Mouse (Mus musculus) adrenal gland, postnatal 36 days (tissue): Measurements from ENCODE around the gene Grin2d. TPM values are rescaled to one million over a fixed set of nuclear protein-coding genes. Genes with fewer than 3 reads are reported as not detected.
A peak's percentile ranks its signal among the peaks of the same experiment; 100 is the strongest.
"Not testable (repeated sequence)": the region's sequence is repeated elsewhere in the genome, so short reads cannot be mapped to it uniquely, and the experiment has no call there.

Source experiments
- DNase-seq, 2 experiments: peaks; one replicate each; pipeline ENCODE4 v3.0.0; 2021; ENCODE audit warnings: mixed read lengths in 1 of 2
- total RNA-seq, 2 experiments: library from RNA; stranded (reverse); gene quantifications; 2 replicates each; pipeline ENCODE4 v1.2.3; 2021

The Grin2d gene
- total RNA-seq, 2 experiments from 2014 or later: 0.63 to 1.2 TPM

GRCm38 (mm10) chr7:45898125-45898524 is 19.9 kb upstream of the Grin2d start:
- DNase-seq: not testable (repeated sequence)

DNA sequence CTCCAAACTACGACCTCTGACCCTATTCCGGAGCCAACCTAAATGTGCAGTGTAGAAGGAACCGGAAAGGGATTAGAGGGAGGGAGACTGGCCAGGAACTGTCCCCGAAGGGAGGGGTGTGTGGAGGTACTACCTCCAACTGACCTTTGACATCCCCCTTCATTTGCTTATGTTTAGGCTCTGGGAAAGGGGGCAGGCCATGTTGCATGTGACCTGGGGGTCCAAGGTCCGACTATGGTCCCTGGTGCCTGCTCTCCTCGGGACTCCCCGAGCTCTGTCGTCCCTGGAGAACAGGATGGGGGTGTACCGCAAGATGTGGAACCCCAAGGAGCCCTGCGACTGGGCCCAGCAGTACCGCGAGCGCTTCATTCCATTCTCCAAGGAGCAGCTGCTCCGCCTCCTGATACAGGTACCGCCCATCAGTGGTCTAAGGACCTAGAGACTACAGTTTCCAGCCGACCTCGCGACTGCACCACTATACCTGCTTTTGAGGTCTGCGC is 19.1 kb upstream of the Grin2d start:
- DNase-seq: peak; percentile 61 to 72

DNA sequence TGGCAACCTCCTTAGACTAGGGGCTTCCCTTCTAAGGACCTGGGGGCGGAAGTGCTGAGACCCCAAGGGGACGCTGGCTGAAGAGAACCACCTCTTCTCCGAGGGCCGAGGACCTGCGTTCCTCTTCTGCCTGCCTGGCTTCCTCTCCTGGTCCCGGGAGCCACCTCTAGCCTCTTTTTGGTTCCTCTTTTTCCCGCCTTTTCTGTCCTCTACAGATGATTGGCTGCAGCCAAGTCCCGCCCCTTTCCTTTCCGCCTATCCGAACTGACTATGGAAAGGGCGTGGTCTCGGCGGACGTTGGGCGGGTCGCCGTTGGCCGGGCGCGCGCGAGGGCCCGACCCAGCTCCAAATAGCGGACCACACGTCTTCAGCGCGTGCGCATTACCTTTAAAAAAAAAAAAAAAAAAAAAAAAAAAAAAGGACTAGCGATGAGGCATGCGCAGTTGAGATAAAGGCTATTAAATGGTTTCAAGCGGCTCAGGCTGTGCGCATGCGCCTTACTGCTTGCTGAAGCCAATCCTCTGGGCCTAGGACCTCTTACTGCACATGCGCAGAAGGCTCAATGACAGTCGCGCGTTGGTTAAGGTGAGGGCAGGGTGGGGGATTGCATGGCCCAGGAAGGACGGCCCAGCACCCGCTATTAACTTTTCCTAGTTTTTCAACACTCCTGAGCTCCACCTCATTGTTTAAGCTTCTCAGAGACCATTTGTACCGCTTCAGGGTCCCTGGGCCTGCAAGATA is 18.5 kb upstream of the Grin2d start, which contains the start of the genes Syngr4 and Tmem143:
TSS of gene Syngr4 (minus strand) at position 198 of the 741 bp plus-strand sequence.
TSS of gene Tmem143 (plus strand) at position 425 of the 741 bp plus-strand sequence.
- DNase-seq: peak; percentile 95 to 96

GRCm38 (mm10) chr7:45895931-45896516 is 17.8 kb upstream of the Grin2d start:
- DNase-seq: no peak

GRCm38 (mm10) chr7:45892651-45893050 is 14.5 kb upstream of the Grin2d start:
- DNase-seq: no peak

DNA sequence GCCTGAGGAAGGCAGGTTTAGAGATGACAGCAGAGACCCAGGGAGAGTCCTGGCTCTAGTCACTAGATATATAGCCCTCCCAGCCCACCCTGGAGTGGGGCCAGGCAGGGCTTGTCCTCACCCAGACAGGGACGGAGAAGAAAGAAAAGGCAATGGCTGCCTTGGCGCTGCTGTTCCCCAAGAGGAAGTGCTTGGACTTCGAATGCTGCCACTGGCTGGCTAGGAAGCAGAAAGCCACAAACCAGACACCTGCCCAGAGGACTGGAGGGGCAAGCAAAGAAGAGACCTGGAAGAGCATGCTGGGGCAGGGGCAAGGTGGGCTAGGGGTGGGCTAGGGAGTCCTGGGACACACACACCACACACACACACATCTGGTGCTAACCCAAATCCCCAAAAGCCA is 9.1 kb upstream of the Grin2d start:
- no peak for DNase-seq

GRCm38 (mm10) chr7:45881011-45881410 is 2.8 kb upstream of the Grin2d start:
- no peak for DNase-seq

- no peak for DNase-seq
Measured at GRCm38 (mm10) chr7:45880531-45880930, 2.4 kb upstream of the Grin2d start.

- no peak for DNase-seq
Measured at GRCm38 (mm10) chr7:45876895-45877294, 1.3 kb downstream of the Grin2d start.

DNA sequence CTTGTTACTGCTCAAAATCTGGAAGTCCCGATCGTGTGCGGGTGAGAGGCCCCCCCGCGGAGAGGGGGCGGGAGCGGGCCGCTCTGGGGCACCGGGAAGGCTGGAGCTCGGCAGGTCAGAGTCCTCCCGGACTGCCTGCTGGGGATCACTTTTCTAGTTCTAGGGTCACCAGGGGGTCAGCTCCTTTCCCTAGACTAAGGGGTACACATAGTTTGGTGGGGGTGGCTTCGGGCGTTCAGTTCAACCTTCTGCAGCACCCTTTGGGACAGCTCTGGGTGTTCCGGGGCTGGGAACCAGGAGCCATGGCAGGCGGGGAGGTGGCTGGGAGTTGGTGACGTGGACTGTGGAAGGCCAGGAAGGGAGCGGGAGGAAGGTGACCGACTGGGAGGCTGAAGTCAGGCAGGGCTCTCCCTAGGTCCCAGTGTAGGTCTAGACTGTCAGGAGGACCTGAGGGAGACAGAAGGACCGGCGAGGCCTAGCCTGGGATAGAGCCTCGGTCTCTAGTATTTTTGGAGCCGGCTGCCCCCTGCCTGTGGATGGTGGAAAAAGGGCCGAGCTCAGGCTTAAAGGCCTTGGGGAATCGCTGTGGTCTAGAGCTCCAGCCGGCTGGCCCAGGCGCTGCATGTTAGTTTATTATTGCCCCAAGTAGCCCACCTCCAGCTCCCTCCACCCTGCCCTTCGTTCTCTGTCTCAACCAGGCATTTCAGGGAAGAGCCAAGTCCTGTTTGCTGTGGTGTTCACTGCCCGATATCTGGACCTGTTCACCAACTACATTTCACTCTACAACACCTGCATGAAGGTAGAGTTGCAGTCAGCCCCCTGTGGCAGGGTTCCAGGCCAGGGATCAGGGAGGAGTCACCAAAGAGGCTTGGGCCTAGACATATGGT is 4.9 kb downstream of the Grin2d start:
- DNase-seq: peak; percentile 71 to 80

DNA sequence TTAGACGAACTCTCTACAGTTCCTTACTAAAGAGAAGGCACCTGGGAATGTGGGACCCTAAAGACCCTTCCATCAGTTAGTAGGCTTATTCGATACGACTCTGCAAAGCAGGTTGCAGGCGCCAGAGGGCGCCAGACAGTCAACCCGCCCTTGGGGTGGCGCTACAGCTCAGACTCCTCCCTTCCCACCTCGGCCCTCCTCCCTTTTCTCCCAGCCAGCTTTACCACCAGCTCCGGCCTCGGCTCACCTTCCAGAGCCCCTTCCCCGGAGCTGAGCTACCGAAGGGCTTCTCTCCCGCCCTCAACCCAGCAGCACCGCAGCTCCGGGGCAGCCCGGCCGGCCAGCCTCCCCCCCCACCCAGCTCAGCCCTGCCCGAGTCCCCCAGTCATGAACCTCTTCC is 5.6 kb downstream of the Grin2d start, which contains the start of gene Kdelr1:
TSS of gene Kdelr1 (plus strand) at position 149 of the 400 bp plus-strand sequence.
- DNase-seq: peak; percentile 92 to 94

GRCm38 (mm10) chr7:45870282-45871058 is 7.7 kb downstream of the Grin2d start:
- no peak for DNase-seq

- DNase-seq: peak; percentile 15 to 24
Measured at GRCm38 (mm10) chr7:45869787-45870186, 8.4 kb downstream of the Grin2d start.

DNA sequence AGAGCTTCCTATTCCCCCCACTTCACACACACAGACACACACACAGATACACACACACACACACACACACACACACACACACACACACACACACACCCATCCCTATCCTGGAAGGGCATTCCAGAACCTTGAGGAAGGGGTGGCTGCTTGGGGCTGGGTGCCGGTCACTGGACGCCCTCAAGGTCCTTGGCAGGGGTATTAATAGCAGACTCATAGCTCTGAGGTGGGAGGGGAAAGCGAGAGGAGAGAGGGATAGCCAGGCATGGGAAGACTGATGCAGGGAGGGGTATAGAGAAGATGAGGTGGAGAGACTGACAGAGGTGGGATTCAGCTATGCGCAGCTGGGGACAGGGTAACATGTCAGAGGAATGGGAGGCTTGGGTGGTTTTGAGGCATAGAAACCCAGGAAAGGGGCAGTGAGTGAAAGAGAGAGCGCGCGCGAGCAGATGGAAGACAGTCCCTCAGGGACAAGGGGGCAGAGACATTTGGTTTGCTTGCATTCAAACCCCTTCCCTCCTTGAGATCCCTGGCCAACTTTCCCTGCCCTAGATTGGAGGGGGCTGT is 9.0 kb downstream of the Grin2d start:
- peak; percentile 30 to 36 for DNase-seq

- DNase-seq: no peak
Measured at GRCm38 (mm10) chr7:45867871-45868270, 10.3 kb downstream of the Grin2d start.

DNA sequence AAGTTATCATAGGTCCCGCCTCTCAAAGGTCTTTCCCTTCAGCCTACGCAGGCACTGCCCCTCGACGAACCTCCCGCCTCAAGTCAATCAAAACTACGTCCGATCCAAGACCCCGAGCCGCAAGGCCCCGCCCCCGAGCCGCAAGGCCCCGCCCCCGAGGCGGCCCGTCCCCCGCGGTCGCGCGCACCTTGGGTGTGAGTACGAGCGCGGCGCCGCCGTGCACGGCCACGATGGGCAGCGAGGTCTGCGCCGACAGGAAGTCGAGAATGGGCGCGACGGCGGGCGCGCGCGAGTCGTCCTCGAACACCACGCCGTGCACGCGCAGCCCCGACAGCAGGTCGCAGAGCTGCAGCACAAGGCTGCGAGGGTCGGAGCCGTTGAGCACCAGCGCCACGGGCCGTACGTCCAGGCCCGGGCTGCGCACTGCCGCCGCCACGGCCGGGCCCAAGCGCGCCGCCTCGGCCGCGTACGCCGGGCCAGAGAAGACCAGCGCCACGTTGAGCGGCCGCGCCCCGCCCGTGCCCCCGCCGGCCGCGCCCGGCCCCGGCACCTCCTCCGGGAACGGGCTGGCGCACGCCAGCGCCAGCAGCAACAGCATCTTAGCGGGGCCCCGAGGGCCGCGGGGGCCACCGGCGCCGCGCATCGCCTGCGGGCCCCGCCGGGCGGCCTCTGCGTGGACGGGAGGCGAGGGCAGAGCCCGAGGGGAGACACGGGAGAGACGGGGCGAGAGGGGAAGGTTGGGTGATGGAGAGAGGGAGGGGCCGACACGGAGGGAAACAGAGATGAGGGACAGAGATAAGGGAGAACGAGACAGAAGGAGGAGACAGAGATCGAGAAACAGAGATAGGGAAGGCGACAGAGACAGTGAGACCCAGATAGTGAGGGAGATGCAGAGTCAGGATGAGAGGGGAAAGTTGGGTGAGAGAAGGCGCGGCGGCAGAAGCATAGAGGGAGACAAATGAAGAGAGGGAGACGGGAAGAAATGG is 12.0 kb downstream of the Grin2d start:
- DNase-seq: peak; percentile 94 to 97

GRCm38 (mm10) chr7:45864435-45864834 is 13.7 kb downstream of the Grin2d start:
- DNase-seq: no peak

DNA sequence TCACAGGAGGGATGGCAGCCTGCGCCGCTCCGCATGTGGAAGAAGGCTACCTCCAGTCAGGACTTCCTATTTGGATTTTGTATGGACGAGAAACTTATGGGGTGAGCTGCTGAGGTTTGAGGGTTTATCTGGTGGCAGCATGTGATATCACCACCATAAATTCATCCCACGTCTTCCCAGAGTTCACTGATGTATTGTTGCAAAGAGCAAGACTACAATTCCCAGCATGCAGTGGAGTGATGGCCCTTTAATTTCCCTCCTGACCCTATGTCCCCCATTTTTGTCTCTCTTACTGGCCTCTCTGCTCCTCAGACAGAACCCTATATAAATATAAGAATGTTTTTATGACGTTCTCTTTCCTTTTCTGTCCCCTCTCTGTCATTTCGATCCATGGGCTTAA is 15.4 kb downstream of the Grin2d start:
- no peak for DNase-seq

- DNase-seq: no peak
Measured at GRCm38 (mm10) chr7:45859008-45859407, 19.2 kb downstream of the Grin2d start.
